Mouse (Mus musculus): ENCODE results near the gene Notch3. TPM values are rescaled to one million over a fixed set of nuclear protein-coding genes. Genes with fewer than 3 reads are reported as not detected.

Gene Notch3
- total RNA-seq, 1 experiment, result 37.4 TPM

GRCm38 (mm10) chr17:32122587-32122970 is 44.1 kb downstream of the Notch3 start:
- H3K9ac ChIP-seq (ENCODE audit: insufficient read depth, low read depth, low read length, poor library complexity, severe bottlenecking), result peak overlapping the region; percentile 10; the same call in 1 of the 2 replicates
- TF ChIP-seq ZC3H11A (IDR thresholded peaks at IDR 0.05; ENCODE audit: borderline replicate concordance, low read depth, low read length) (no peak), MAFK (IDR thresholded peaks at IDR 0.05; ENCODE audit: insufficient read depth, low read depth, low read length) (no peak), CHD2 (IDR thresholded peaks at IDR 0.05; ENCODE audit: low read depth, low read length) (no peak), ZNF384 (IDR thresholded peaks at IDR 0.05; ENCODE audit: low read depth, low read length) (no peak), HCFC1 (IDR thresholded peaks at IDR 0.05; ENCODE audit: borderline replicate concordance, insufficient read depth, low read length) (no peak)
- peaks cover 2 to 29% of the 10 kb centered on the region in 2 experiments; a peak in 2 of 4 replicates for H3K4me1 ChIP-seq (ENCODE audit: control insufficient read depth in 2 of 2, insufficient read depth in 2 of 2, low read length in 2 of 2, poor library complexity in 1 of 2)
- H3K36me3 ChIP-seq (ENCODE audit: control insufficient read depth, insufficient read depth, low read length, poor library complexity, severe bottlenecking), result peaks cover 11% of the 10 kb centered on the region; the same call in 1 of the 2 replicates
- peak overlapping the region; percentile 39 to 50; a peak in 3 of 4 replicates for H3K4me3 ChIP-seq (ENCODE audit: insufficient read depth in 1 of 2, low read depth in 1 of 2, low read length in 2 of 2, poor library complexity in 1 of 2, severe bottlenecking in 1 of 2)
- no peak overlapping the region for H3K27ac ChIP-seq (ENCODE audit: insufficient read depth, low read depth, low read length, poor library complexity, severe bottlenecking)
- in situ Hi-C loops (cut with MboI; ENCODE audit: low sequenced_read_pairs in 2 of 2, unreplicated experiment in 2 of 2), result no loop called here
- DNase-seq (ENCODE audit: low read depth, low spot score), result no peak
- H3K9me3 ChIP-seq (ENCODE audit: control insufficient read depth, insufficient read depth, low read depth, low read length), result no peaks in the 10 kb centered on the region

- no peak for TF ChIP-seq MAFK (IDR thresholded peaks at IDR 0.05; ENCODE audit: insufficient read depth, low read depth, low read length)
- no peak for TF ChIP-seq ZC3H11A (IDR thresholded peaks at IDR 0.05; ENCODE audit: borderline replicate concordance, low read depth, low read length)
- no peak for TF ChIP-seq ZNF384 (IDR thresholded peaks at IDR 0.05; ENCODE audit: low read depth, low read length)
- no peak for TF ChIP-seq CHD2 (IDR thresholded peaks at IDR 0.05; ENCODE audit: low read depth, low read length)
- no peak for TF ChIP-seq HCFC1 (IDR thresholded peaks at IDR 0.05; ENCODE audit: borderline replicate concordance, insufficient read depth, low read length)
- no peak for DNase-seq (ENCODE audit: low read depth, low spot score)
- peaks cover 11% of the 10 kb centered on the region; the same call in 1 of the 2 replicates for H3K36me3 ChIP-seq (ENCODE audit: control insufficient read depth, insufficient read depth, low read length, poor library complexity, severe bottlenecking)
- H3K4me1 ChIP-seq (ENCODE audit: control insufficient read depth in 2 of 2, insufficient read depth in 2 of 2, low read length in 2 of 2, poor library complexity in 1 of 2), result peaks cover 4 to 35% of the 10 kb centered on the region in 2 experiments; a peak in 3 of 4 replicates
- in situ Hi-C loops (cut with MboI; ENCODE audit: low sequenced_read_pairs in 2 of 2, unreplicated experiment in 2 of 2), result no loop called here
- H3K27ac ChIP-seq (ENCODE audit: insufficient read depth, low read depth, low read length, poor library complexity, severe bottlenecking), result no peak overlapping the region
- peak overlapping the region; percentile 39 to 50; a peak in 3 of 4 replicates for H3K4me3 ChIP-seq (ENCODE audit: insufficient read depth in 1 of 2, low read depth in 1 of 2, low read length in 2 of 2, poor library complexity in 1 of 2, severe bottlenecking in 1 of 2)
- H3K9ac ChIP-seq (ENCODE audit: insufficient read depth, low read depth, low read length, poor library complexity, severe bottlenecking), result 0 out of 2 replicates have a peak overlapping the region, but pooled peaks have one; percentile 10
- H3K9me3 ChIP-seq (ENCODE audit: control insufficient read depth, insufficient read depth, low read depth, low read length), result no peaks in the 10 kb centered on the region
Measured at GRCm38 (mm10) chr17:32121833-32122586, 44.6 kb downstream of the Notch3 start.

GRCm38 (mm10) chr17:32120771-32121532 is 45.7 kb downstream of the Notch3 start:
- DNase-seq (ENCODE audit: low read depth, low spot score), result no peak
- Histone ChIP-seq H3K9ac (ENCODE audit: insufficient read depth, low read depth, low read length, poor library complexity, severe bottlenecking) (no peak overlapping the region), H3K27ac (ENCODE audit: insufficient read depth, low read depth, low read length, poor library complexity, severe bottlenecking) (no peak overlapping the region), H3K4me1 (ENCODE audit: control insufficient read depth in 2 of 2, insufficient read depth in 2 of 2, low read length in 2 of 2, poor library complexity in 1 of 2) (peaks cover 4 to 37% of the 10 kb centered on the region in 2 experiments; a peak in 3 of 4 replicates), H3K9me3 (ENCODE audit: control insufficient read depth, insufficient read depth, low read depth, low read length) (no peaks in the 10 kb centered on the region), H3K4me3 (ENCODE audit: insufficient read depth in 1 of 2, low read depth in 1 of 2, low read length in 2 of 2, poor library complexity in 1 of 2, severe bottlenecking in 1 of 2) (no peak overlapping the region), H3K36me3 (ENCODE audit: control insufficient read depth, insufficient read depth, low read length, poor library complexity, severe bottlenecking) (peaks cover 10% of the 10 kb centered on the region; the same call in 1 of the 2 replicates)
- no peak for TF ChIP-seq CHD2 (IDR thresholded peaks at IDR 0.05; ENCODE audit: low read depth, low read length)
- no peak for TF ChIP-seq ZNF384 (IDR thresholded peaks at IDR 0.05; ENCODE audit: low read depth, low read length)
- no peak for TF ChIP-seq ZC3H11A (IDR thresholded peaks at IDR 0.05; ENCODE audit: borderline replicate concordance, low read depth, low read length)
- no peak for TF ChIP-seq HCFC1 (IDR thresholded peaks at IDR 0.05; ENCODE audit: borderline replicate concordance, insufficient read depth, low read length)
- no peak for TF ChIP-seq MAFK (IDR thresholded peaks at IDR 0.05; ENCODE audit: insufficient read depth, low read depth, low read length)
- in situ Hi-C loops (cut with MboI; ENCODE audit: low sequenced_read_pairs in 2 of 2, unreplicated experiment in 2 of 2), result no loop called here

GRCm38 (mm10) chr17:32119196-32119595 is 47.5 kb downstream of the Notch3 start:
- Histone ChIP-seq H3K9me3 (ENCODE audit: control insufficient read depth, insufficient read depth, low read depth, low read length) (no peaks in the 10 kb centered on the region), H3K9ac (ENCODE audit: insufficient read depth, low read depth, low read length, poor library complexity, severe bottlenecking) (no peak overlapping the region), H3K27ac (ENCODE audit: insufficient read depth, low read depth, low read length, poor library complexity, severe bottlenecking) (no peak overlapping the region), H3K4me1 (ENCODE audit: control insufficient read depth in 2 of 2, insufficient read depth in 2 of 2, low read length in 2 of 2, poor library complexity in 1 of 2) (peaks cover 4 to 41% of the 10 kb centered on the region in 2 experiments; a peak in 3 of 4 replicates), H3K4me3 (ENCODE audit: insufficient read depth in 1 of 2, low read depth in 1 of 2, low read length in 2 of 2, poor library complexity in 1 of 2, severe bottlenecking in 1 of 2) (no peak overlapping the region), H3K36me3 (ENCODE audit: control insufficient read depth, insufficient read depth, low read length, poor library complexity, severe bottlenecking) (peaks cover 10% of the 10 kb centered on the region; the same call in 1 of the 2 replicates)
- no peak for TF ChIP-seq CHD2 (IDR thresholded peaks at IDR 0.05; ENCODE audit: low read depth, low read length)
- TF ChIP-seq MAFK (IDR thresholded peaks at IDR 0.05; ENCODE audit: insufficient read depth, low read depth, low read length), result no peak
- no peak for TF ChIP-seq ZC3H11A (IDR thresholded peaks at IDR 0.05; ENCODE audit: borderline replicate concordance, low read depth, low read length)
- no peak for TF ChIP-seq HCFC1 (IDR thresholded peaks at IDR 0.05; ENCODE audit: borderline replicate concordance, insufficient read depth, low read length)
- TF ChIP-seq ZNF384 (IDR thresholded peaks at IDR 0.05; ENCODE audit: low read depth, low read length), result no peak
- in situ Hi-C loops (cut with MboI; ENCODE audit: low sequenced_read_pairs in 2 of 2, unreplicated experiment in 2 of 2), result no loop called here
- no peak for DNase-seq (ENCODE audit: low read depth, low spot score)

All from ES-E14 (cell line).